Mouse (Mus musculus): ENCODE results near the gene Rab35. TPM values are rescaled to one million over a fixed set of nuclear protein-coding genes. Genes with fewer than 3 reads are reported as not detected.

The Rab35 gene
- total RNA-seq, 2 experiments from 2014 or later: 54.0 to 57.2 TPM

Small RNAs within 50 kb of the gene (microRNA-seq; reads per million reads assigned to microRNA genes)
- not detected for gene Mir7030

Other genes starting within 250 kb of the Rab35 start
- gene Msi1, start 202.3 kb upstream of the Rab35 start, total RNA-seq (2021): 10 to 100 TPM; 15.9 to 16.2 TPM
- gene Pla2g1b, start 165.6 kb upstream of the Rab35 start, total RNA-seq (2021): not detected
- gene Sirt4, start 147.2 kb upstream of the Rab35 start, total RNA-seq (2021): 10 to 100 TPM; 15.8 to 31.4 TPM
- 10 to 100 TPM; 55.1 to 72.4 TPM for gene Pxn, start 125.2 kb upstream of the Rab35 start, total RNA-seq (2021)
- gene Rplp0, start 72.4 kb upstream of the Rab35 start, total RNA-seq (2021): 100 to 1,000 TPM; 933 to 968 TPM
- 10 to 100 TPM; 52.4 to 63.2 TPM for gene Gcn1l1, start 66.7 kb upstream of the Rab35 start, total RNA-seq (2021)
- 10 to 100 TPM in 1 of 2 experiments, 1 to 10 TPM in 1; 7.9 to 10.6 TPM for gene Bicdl1, start 99.7 kb downstream of the Rab35 start, total RNA-seq (2021)
- gene Cit, start 213.4 kb downstream of the Rab35 start, total RNA-seq (2021): 10 to 100 TPM in 1 of 2 experiments, 1 to 10 TPM in 1; 6.6 to 13.7 TPM